Mouse (Mus musculus) layer of hippocampus, postnatal 14 days (tissue): ENCODE results near the gene Ccdc152. TPM values are rescaled to one million over a fixed set of nuclear protein-coding genes. Genes with fewer than 3 reads are reported as not detected.
"Not testable (repeated sequence)": the region's sequence is repeated elsewhere in the genome, so short reads cannot be mapped to it uniquely, and the experiment has no call there.

Experiments used
- DNase-seq, 2 experiments: peaks; one replicate each; pipeline ENCODE4 v3.0.0; 2021 to 2022; ENCODE audit warnings: low spot score in 2 of 2, mixed read lengths in 1 of 2
- total RNA-seq, 2 experiments: library from RNA; stranded (reverse); gene quantifications; 2 replicates each; pipeline ENCODE4 v1.2.3; 2021

Gene Ccdc152
- total RNA-seq, 2 experiments from 2014 or later = not detected

DNA sequence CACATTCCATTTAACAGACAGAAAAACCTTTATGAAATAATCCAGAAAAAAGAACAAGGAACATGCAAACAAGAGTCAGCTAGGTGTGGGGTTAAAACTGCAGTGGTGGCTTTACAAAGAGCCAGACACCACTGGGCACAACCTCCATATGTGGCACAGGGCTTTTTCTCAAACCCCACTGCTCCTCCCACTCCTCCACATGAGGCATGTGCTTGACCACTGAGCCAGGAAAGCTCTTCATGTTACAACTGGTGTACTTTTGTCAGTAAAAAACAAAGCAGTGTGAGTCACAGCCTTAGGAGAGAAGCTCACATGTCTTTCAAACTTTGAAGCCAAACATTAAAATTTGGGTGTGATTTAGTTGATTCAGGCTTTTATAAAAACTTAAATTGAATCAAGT is 22.1 kb downstream of the Ccdc152 start:
- no peak for DNase-seq

DNA sequence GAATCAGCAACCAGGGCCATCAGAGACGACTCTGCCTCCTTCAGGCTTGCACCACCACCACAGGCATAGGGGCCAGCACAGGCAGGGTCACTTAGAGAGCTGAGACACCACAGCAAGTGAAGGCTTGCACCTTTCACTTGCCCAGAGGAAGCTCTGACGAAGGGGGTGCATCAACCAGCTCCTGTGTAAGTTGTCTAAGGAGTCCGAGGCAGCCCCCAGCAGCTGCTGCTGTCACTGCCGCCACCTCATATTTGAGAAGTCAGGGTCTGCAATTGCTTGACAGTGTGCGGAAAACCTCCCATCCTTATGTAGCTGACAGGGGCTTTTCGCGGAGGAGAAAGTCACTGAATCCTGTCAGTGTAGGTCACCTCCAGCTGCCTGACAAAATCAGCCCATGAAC is 24.1 kb downstream of the Ccdc152 start:
- no peak for DNase-seq

DNA sequence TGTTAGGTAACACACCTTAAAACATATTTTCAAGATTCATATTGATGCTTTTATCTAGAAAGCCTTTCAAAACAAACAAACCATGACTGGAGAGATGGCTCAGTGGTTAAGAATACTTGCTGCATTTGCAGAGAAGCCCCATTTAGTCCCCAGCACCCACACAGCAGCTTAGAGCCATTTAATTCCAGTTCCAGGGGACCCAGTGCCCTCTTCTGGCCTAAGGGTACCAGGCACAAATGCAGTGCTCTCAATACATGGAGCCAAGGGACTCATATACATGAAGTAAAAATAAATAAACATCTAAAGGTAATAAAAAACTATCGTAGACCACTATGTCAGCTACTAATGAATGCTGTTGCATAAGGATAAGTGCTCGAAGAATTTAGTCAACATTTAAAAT is 25.9 kb downstream of the Ccdc152 start:
- no peak for DNase-seq

DNA sequence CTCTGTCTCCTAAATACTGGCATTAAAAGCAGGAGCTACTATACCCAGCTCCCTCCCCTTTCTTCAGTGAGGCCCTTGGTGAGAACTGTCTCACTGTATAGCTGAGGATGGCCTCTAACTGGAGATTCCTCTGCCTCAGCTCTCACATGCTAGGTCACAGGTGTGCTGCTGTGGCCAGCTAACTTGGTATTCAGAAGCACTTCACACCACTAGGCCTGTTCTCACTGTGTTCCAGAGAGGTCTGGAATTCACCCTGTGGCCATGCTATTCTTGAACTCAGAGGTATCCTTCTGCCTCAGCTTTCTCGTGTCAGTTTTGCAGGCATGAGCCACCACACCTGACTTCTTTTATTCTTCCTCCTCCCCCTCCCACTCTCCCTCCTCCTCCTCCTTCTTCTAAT is 30.1 kb downstream of the Ccdc152 start:
- no peak for DNase-seq

DNA sequence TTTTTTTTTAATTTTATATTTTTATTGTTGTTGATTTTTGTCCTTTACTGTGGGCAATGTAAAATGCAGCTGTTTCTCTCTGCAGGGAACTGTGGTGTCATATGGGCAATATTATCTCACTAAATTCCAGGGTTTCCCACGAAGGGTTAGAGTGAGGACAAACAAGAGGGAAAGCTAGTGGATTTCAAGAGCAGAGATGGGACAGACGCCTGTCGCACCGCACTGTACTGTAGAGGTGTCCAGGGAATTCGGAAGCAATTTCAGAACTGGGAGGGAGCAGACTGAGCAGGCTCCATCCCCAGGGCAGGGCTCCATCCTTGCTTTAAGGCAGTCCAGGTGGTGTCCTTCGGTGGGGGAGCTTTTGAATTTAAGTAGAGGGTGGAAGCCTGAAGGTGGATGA is 32.1 kb downstream of the Ccdc152 start:
- no peak for DNase-seq

DNA sequence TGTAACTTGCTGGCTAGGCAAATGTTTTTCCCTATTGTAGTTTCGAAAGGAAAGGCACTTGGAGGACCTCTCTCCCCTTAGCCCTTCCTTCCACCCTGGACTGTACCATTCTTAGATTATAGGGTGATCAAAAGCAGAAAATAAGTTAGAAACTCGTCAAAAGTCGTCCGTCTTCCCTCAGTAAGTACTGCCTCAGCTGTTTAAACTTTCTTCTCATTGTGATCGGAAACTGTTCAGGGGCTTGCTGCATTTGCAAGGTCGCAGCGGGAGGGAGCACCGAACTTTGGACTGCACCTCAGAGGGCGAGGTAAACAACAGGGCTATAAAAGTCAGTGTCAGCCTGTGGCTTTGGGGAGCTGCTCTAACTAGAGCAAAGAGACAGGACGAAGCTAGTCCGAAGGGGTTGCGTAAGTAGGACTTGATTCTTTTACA is 32.7 kb downstream of the Ccdc152 start:
- peak; percentile 45 to 55 for DNase-seq

DNA sequence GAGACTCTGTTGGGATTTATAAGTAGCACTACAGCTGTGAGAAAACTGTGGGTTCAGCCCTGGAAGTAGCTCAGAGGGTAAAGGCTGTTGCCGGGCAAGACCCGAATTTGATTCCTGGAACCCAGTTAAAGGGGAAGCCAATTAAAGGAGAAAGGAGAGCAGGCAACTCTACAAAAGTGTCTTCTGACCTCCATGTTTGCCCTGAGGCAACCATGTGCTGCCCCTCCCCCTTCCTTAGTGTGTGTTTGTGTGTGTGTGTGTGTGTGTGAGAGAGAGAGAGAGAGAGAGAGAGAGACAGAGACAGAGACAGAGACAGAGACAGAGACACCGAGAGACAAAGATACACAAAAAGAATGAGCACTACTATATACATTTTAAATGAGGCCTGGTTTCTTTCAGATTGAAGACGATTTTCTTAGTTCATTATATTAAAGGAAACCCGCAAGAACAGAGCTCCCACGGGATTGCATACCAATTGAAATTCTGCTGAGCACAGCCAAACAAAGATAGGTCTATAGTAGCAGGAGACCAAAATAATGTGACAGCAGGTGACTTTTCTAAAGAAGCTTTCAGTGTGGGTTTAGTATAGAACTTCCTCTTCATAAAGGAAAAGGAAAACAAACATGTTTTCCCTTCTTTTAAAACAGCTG is 33.2 kb downstream of the Ccdc152 start:
- no peak for DNase-seq

DNA sequence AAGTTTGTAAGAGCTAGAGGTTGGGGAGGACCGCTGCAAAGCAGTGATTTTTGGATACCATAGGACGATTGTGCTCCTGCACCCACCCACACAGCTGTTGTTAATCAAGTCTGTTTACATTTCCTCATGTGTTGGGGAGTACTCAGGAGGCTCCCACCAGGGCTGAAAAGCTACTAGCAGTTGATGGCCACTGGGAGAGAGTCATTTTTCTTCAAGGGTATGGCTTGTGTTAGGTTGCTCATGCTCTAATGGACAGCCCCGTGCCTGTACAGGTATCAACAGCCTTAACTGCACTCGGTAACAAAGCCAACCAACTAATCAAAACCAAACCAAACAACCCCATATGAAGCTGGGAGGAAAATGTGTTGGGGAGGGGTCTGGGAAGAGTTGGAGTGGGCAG is 33.8 kb downstream of the Ccdc152 start:
- DNase-seq = no peak

DNA sequence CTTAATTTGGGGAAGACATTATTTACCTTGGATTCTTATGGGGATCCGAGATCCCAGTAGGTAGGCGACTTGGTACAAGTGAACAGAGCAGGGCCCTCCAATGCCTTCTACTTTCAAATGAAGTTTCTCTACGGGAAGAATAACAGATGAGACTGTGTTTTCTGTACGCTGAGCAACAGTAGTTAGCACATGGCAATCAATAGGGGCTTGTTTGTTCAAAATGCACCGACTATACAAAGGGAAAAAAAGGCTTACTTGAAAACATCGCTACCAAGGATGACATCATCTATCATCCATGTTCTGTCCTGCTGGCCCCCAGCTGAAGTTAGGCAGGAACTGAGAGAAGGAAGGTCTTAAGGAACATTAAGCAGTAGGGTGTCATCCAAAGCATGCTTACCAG is 35.1 kb downstream of the Ccdc152 start, which contains the start of gene Selenop:
Gene Selenop, plus strand, starts transcription at position 301 of the 400 bp plus-strand sequence.
- no peak for DNase-seq

DNA sequence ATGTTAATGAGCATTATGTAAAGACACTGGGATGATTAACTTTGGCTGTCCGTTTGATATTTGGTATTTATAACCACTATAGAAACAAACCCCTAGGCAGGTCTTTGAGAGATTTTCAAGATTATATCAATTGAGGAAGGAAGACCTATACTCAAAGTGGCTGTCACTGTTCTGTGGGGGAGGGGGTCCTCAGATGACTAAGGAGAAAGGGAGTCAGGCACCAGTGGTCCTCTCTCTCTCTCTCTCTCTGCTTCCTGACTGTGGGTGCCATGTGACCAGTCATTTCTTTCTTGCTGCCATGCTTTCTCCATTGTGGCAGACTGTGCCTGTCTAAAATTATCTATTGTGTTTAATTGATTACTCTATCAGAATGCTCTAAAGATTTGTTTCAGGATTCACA is 38.5 kb downstream of the Ccdc152 start:
- no peak for DNase-seq

DNA sequence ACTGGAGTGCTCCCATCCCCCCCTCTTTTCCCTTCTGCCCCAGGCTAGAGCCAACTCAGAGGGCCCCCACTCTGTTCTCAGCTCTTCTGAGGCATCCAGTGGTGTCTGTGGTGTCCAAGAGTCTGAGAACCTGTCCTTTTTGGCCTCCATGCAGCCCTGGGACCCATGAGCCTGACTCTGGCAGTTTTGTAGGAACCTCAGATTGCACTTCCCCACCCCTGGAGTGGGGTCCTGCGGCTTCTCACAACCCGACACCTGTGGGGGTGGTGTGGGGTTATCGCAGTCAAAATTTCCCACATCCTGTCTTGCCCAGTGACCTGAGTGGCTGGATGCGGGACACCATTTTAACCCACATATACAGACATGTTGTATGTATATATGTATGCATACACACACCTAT is 39.0 kb downstream of the Ccdc152 start:
- DNase-seq = no peak

DNA sequence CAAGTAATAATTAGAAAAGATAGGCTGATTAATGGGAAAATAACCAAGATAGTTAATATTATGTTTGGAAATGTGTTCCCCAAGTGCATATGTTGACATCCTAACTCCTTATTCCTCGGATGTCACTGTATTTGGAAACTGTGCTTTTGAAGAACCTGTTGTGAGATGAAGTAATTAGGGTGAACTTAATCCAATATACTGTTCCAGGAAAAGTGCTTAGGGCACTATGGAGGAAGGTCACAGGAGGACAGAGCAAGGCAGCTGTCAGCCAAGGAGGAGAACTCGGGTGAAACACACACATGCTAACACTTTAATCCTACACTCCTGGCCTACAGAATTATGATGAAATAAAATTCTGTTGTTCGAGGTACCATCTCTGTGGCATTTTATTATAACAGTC is 40.4 kb downstream of the Ccdc152 start:
- DNase-seq = no peak

DNA sequence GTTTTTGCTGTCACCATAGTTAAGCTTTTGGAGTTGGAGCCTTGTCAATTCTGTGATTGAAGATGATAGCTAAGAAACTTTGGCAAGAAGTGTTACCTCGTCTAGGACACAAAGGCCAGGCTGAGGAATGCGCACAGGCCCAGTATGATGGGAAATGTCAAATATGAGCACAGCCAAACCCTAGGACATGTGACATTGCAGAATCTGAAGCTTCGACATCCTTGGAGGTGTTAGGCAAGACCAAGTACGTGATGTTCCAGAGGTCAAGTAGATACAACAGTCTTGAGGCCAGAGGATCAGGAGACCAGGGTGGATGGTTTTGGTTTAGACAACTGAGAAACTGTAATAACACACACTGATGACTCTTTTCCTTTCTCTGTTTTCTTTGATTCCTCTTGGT is 43.0 kb downstream of the Ccdc152 start:
- DNase-seq = no peak

DNA sequence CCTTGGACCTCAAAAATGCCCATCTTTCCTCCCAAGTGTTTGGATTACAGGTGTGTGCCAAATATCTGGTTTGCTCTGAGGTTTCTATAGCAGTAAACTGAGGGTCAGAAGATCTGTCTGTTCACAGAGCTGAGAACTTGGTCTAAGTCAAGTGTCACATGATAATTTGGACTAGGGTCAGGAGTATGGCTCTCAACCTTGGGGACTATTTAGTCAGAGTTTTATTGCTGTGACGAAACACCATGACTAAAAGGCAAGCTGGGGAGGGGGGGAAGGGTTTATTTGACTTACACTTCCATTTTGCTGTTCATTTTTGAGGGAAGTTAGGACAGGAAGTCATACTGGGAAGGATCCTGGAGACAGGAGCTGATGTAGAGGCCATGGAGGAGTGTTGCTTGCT is 44.3 kb downstream of the Ccdc152 start:
- DNase-seq = no peak

DNA sequence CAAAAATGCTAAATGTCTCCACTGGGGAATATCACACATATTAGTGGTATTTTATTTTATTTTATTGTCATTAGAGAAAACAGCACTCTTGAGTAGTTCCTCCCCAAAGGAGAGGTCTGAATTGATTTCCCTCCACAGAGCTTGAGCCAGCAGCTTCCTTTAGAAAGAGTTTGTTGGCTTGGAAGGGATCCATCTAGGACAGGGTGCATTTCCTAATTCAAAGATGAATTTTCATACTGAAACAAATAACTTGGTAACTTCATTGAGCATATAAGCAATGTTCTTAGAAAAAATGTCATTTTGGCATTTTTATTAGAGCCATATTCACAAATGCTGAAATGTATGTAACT is 51.6 kb downstream of the Ccdc152 start:
- DNase-seq = no peak

DNA sequence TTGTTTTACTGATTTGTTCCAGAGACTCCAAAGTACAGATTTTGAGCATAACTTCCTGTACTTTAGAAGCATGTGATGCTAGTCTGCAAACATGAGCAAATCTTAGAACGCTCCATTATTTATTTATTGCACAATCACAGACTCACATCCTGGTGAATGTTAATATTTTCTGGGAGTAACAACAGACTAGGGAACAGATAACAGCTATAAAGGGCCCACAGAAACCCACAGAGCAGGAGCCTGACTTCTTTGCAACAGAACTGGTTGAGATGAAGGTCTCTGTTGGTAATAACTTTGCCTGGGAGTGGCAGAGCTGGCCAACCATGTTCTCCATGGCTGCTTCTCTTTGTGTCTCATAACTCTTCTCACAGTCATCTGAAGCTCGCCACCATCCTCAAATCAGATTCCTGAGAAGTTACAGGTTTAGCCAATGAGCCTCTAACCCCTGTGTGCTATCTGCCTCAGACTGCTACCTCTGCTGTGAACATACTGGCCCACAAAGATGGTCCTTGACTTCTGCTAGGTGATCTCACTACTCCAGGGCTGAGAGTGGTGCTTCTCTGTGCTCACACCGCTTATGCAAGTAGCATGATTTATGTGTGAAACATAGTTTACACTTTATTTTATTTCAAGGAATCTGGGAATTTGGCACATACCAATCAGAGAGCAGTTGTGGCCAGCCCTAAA is 52.2 kb downstream of the Ccdc152 start:
- DNase-seq = no peak

DNA sequence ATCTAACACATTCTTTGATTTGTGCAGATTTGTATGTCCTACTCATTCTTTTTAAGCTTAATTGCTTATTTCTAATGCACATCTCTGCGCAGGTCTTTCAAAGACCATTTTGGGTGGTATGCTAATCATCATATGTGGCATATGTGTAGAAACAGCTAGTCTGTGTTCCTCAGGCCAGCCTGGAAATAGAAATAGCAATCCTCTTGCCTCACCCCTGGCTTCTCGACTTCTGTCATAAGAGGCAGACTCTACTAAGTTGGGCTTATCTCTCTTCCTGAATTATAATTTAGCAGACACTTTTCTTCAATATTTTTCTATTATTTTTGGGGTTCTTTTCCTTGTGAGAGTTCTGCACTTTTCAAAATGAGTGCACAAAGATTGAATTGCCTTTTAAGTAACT is 52.7 kb downstream of the Ccdc152 start:
- no peak for DNase-seq

DNA sequence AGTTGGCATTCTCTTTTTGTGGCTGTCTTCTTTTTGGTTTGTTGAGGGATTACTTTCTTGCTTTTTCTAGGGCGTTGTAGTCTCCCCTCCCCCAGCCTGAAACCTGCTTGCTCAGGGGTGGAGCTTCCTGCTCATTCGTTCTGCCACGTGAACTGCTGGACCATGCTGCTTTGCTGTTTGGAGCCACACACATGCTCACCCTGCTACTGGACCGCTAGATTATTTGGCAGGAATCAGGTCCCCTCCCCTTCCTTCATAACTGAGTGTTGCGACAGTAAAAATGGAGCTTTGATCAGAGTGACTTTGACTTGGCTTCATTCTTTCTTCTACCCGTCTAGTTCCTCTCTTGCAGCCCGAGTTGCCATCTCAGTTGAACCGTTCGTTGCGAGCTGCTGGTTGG is 58.3 kb downstream of the Ccdc152 start:
- DNase-seq = not testable (repeated sequence)

DNA sequence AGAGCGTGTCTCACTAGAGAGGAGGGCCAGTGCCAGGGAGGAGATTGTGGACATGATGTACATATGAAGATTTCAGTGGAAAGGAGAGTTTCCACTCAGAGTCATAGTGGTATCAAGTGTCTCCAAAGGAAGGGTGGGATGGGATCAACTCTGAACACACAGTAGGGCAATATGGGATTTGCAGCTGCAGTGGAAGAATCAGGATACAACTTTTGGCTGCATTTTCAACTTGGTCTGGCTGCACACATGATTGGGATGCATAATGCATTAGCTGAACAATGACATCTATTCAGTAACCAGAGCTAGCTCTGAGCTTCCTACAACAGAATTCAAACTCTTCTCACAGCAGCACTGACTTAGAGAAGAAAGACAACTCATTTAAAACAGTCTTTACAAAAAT is 65.4 kb downstream of the Ccdc152 start:
- DNase-seq = peak; percentile 9 to 49

DNA sequence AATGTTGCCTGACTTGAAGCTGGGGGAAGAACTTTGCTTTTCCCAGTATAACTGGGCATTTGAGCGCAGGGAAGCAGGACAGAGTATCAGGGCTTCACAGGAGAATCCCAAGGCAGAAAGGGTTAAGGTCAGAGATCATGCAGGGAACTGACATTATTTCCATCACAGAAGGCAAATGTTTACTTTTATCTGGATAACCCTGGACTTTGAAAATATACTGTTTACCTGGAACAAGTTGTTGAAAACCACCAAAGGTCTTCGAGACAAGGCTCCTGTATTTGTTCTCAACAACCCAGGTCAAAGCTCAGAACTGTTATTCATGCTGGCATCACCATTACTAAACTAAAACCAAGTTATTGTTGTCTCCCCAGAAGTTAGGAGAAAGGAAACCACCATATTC is 67.0 kb downstream of the Ccdc152 start:
- DNase-seq = no peak

DNA sequence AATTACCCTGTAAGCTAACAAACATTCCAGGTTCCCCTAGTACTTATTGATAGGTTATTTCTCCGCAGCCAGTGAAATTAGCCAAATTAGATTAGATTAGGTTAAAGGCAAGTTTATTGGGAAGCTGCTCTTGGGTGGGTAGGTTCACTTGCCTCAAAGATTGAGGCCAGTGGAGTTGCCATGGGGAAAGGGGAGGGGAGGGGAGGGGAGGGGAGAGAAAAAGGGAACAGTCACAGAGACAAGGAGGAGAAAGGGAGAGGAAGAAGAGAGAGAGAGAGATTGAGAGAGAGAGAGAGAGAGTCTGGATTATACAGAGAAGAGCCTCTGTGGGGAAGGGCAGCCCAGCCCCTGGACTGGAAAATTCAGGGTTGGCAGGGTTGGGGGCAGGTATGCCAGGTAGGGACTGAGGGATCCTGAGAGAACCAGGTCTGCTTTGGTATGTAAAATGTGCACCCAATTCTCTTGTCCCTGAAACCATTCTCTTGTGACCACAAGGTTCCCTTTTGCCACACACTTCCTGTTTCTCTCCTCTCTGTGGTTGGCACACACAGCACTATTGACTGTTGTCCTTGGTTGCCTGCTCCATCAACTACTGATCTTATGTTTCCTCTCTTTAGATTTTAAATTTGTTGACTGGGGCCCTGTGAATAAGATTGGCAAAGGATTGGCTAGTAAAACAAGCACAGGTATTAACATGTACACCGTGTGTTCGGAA is 69.3 kb downstream of the Ccdc152 start:
- peak in 1 of 2 experiments; percentile 18 for DNase-seq

DNA sequence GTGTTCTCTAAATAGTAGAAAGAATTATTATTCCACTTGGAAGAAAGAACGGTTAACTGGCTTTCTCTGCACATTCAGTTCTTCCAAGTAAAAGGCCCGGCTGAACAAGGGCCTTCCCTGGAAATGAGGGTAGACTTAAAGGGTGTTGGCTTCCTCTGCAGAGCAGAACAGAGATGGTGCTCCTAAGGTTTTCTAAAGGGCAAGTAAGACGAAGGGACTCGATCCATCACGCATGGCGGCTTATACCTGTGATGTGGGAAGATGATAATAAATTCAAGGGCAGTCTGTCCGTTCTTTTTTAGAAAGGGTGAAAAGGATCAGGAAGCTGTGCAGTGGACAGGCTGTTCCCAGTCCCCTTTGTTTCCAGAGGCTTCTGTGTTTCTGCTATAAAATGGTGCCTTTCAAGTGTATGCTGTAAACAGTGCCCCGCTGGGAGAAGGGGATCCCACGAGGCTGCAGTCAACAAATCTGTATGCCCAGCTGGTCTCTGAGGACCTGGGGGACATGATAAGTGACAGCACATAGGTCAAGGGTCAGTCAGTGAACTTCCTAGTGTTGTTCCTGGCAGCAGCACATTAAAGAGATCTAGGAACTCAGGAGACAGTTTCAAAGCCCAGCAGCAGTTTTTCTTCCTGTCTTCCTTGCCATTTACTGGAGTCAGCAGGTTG is 71.0 kb downstream of the Ccdc152 start:
- DNase-seq = peak; percentile 4 to 42
